Mouse (Mus musculus): ENCODE data around the gene Tmcc2. TPM values are rescaled to one million over a fixed set of nuclear protein-coding genes. Genes with fewer than 3 reads are reported as not detected.

Gene Tmcc2
- polyA plus RNA-seq, 1 experiment from 2014 or later = 598 TPM

DNA sequence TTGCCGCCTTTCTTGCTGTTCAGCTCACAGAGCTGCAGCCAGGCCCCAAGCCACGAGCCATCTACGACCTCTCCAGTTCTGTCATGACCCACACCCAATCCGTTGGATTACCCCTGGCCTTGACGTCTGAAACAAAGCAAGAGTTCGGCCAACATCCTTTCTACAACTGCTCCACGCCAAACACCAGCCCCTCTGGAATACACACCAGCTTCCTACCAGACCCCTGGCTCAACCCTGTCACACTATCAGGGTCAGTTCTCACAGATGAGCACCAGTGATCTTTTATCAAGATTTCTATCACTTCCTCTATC is 14.1 kb downstream of the Tmcc2 start:
- H3K36me3 ChIP-seq (replicated peaks) = peaks cover 84% of the 10 kb centered on the region
- no peaks in the 10 kb centered on the region for H3K27me3 ChIP-seq
- peak overlapping the region; percentile 66 for H3K4me2 ChIP-seq
- peak overlapping the region; percentile 43 for H3K9ac ChIP-seq
- H3K9me3 ChIP-seq (replicated peaks) = no peaks in the 10 kb centered on the region
- 49% methylated on average over 7 of the region's 7 CpGs for WGBS (ENCODE audit: insufficient replicate concordance)
- H3K27ac ChIP-seq (replicated peaks) = peak overlapping the region; percentile 95
- peak overlapping the region; percentile 39; the same call in 1 of the 2 replicates for H3K4me3 ChIP-seq (replicated peaks)
- H3K4me1 ChIP-seq (replicated peaks) = peaks cover 100% of the 10 kb centered on the region
- no peak for ATAC-seq (ENCODE audit: insufficient read depth)

DNA sequence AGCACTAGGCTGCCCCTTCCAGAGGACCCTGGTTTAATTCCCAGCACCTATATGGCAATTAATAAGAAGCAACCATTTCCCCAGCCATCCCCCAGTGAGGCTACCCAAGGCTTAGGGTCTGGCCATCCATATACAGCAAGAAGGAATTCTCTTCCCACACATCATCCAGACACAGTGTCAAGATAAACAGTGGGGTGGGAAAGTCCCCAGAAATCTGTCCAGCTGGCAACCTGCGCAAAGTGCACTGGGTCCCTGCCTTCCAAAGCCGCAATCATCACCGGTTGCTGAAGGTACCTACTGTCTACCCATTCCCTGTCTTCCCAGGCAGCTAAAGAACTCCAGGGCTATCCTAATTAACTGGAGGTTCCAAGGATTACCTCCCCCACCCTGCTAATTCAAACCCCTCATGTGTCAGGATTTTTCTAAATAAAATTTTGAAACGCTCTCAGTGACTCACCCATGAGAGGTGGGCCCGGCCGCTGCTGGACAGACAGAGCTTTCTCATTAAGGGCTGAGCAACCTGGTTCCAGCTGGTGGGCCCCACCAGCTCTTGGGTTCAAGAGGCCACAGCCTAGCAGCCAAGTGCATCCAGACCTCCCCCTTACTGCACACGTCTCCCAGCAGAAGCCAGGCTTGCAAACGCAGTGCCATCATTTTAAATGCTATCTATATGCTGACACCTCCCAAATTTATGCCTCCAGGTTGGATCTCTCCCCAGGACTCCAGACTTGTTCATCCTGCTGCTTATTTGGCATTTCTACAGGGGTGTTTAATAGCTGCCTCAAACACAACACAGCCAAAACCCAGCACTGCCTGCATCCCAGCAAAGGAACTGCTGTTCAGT is 14.6 kb downstream of the Tmcc2 start:
- 84% methylated on average over 8 of the region's 8 CpGs for WGBS (ENCODE audit: insufficient replicate concordance)
- peaks cover 85% of the 10 kb centered on the region for H3K36me3 ChIP-seq (replicated peaks)
- H3K27me3 ChIP-seq = no peaks in the 10 kb centered on the region
- H3K9me3 ChIP-seq (replicated peaks) = no peaks in the 10 kb centered on the region
- H3K4me3 ChIP-seq (replicated peaks) = peak overlapping the region; percentile 39
- H3K4me1 ChIP-seq (replicated peaks) = peaks cover 100% of the 10 kb centered on the region
- peak overlapping the region; percentile 43 for H3K9ac ChIP-seq
- peak overlapping the region; percentile 66 for H3K4me2 ChIP-seq
- H3K27ac ChIP-seq (replicated peaks) = peak overlapping the region; percentile 95
- no peak for ATAC-seq (ENCODE audit: insufficient read depth)

DNA sequence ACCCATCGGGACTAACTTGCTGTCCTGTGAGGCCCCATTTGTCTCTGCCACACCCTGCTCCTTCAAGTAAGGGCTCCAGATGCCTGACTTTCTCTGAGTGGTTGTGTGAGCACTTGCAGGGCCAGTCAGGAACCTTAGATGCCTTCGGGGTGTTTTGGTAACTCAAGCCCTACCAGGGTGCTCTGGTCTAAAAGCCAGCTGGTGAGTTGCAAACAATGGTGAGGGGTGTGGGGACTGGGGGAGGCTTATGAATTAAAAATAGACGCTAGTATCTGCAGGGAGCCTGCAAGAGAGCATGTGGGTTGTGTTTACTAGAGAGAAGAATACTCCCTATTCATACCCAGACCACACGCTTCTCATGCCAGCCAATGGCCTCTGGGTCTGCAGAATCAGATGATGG is 15.8 kb downstream of the Tmcc2 start:
- H3K9ac ChIP-seq = peak overlapping the region; percentile 57
- no peaks in the 10 kb centered on the region for H3K9me3 ChIP-seq (replicated peaks)
- peak overlapping the region; percentile 95 for H3K27ac ChIP-seq (replicated peaks)
- WGBS (ENCODE audit: insufficient replicate concordance) = 27% methylated on average over 4 of the region's 4 CpGs
- peaks cover 85% of the 10 kb centered on the region for H3K36me3 ChIP-seq (replicated peaks)
- H3K4me2 ChIP-seq = peak overlapping the region; percentile 66
- H3K4me3 ChIP-seq (replicated peaks) = peak overlapping the region; percentile 39
- no peak for ATAC-seq (ENCODE audit: insufficient read depth)
- H3K27me3 ChIP-seq = no peaks in the 10 kb centered on the region
- H3K4me1 ChIP-seq (replicated peaks) = peaks cover 100% of the 10 kb centered on the region

DNA sequence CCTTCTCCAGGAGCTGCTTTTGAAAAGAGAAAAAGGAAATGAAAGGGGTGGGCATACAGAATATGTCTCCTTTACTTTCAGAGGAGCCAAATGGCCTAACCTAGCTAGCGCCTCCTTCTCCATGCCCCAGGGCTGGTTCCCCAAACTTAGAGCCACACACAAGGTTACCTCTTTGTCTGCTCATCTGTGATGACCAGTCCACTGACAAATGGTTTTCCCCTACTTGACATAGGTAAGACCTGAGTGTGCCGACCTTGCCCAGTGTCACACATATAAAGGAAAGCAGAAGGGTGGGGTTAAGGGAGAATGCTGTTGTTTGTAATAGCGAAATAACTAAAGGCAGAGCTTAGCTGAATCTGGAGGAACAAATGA is 16.2 kb downstream of the Tmcc2 start:
- Histone ChIP-seq H3K36me3 (replicated peaks) (peaks cover 85% of the 10 kb centered on the region), H3K9ac (peak overlapping the region; percentile 57), H3K9me3 (replicated peaks) (no peaks in the 10 kb centered on the region), H3K27ac (replicated peaks) (peak overlapping the region; percentile 95), H3K4me2 (peak overlapping the region; percentile 66), H3K4me3 (replicated peaks) (peak overlapping the region; percentile 39), H3K27me3 (no peaks in the 10 kb centered on the region), H3K4me1 (replicated peaks) (peaks cover 100% of the 10 kb centered on the region)
- WGBS (ENCODE audit: insufficient replicate concordance) = 33% methylated on average over 3 of the region's 3 CpGs
- no peak for ATAC-seq (ENCODE audit: insufficient read depth)

DNA sequence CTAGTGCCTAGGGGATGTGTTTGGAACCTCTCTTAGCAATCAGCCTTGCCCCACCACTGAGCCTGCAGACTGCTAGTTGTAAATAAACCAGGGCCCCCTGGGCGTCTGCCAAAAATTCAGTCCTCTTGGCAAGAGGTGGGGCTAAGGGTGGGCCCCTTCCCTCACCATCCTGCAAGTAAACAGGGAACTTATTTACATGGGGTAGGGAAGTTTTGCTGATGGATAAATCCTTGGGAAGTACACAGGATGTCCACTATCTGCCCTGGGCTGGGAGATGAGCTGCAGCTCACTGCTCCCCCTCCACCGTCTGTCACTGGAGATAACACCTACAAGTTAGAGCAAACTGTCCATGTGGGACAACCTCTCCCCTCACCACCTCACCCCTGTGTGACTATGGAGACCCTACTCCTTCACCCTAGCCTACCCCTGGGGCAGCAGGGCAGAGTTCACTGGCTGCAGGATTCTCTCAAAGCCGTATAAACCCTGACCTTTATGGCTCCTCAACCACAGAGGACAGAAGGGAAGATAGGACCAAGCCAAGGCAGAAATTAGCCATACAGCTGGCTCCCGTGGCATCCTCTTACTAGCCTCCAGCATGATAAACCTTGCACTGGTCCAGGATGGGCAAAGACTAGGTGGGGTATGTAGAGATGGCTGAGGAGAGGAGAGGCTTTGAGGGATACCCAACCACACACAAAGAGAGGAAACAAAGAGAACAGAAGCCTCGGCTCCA is 16.8 kb downstream of the Tmcc2 start:
- H3K9me3 ChIP-seq (replicated peaks) = no peaks in the 10 kb centered on the region
- H3K9ac ChIP-seq = peak overlapping the region; percentile 57
- peak overlapping the region; percentile 39 for H3K4me3 ChIP-seq (replicated peaks)
- WGBS (ENCODE audit: insufficient replicate concordance) = 10% methylated on average over 5 of the region's 5 CpGs
- H3K27ac ChIP-seq (replicated peaks) = peak overlapping the region; percentile 95
- H3K36me3 ChIP-seq (replicated peaks) = peaks cover 84% of the 10 kb centered on the region
- no peaks in the 10 kb centered on the region for H3K27me3 ChIP-seq
- H3K4me1 ChIP-seq (replicated peaks) = peaks cover 100% of the 10 kb centered on the region
- peak; percentile 86 for ATAC-seq (ENCODE audit: insufficient read depth)
- H3K4me2 ChIP-seq = peak overlapping the region; percentile 66

DNA sequence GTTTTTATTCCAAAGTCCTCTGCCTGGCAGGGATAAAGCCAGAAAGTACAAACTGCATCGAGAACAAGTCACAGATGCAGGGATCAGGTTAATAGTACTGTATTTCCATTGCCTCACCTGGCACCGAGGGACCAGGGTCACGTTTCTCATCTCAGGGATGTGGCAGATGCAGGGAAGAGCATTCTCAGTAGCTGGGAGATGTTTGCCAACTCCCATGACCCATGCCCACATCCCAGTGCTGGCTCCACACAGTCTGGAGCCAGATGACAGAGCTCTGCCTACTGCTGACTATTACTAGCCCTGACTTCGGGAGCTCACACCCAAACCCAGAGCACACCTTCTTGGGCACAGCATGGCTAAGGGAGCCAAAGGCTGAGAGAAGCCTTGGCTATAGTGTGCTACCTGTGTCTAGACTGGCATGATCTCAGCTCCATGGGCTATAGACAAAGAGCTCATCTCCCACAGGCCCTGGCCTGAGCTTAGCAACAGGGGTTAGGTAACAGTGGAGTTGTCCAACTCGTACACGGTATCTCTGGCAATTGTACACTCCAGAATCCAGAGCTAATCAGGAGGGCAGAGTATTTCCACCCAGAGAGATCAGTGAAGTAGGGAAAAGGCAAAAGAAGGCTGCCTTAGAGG is 18.1 kb downstream of the Tmcc2 start:
- ATAC-seq (ENCODE audit: insufficient read depth) = no peak
- peak overlapping the region; percentile 66 for H3K4me2 ChIP-seq
- H3K9me3 ChIP-seq (replicated peaks) = no peaks in the 10 kb centered on the region
- H3K4me3 ChIP-seq (replicated peaks) = no peak overlapping the region
- H3K27me3 ChIP-seq = no peaks in the 10 kb centered on the region
- peak overlapping the region; percentile 95 for H3K27ac ChIP-seq (replicated peaks)
- peaks cover 74% of the 10 kb centered on the region for H3K36me3 ChIP-seq (replicated peaks)
- H3K9ac ChIP-seq = peak overlapping the region; percentile 57; the same call in 1 of the 2 replicates
- H3K4me1 ChIP-seq (replicated peaks) = peaks cover 99% of the 10 kb centered on the region
- WGBS (ENCODE audit: insufficient replicate concordance) = 77% methylated on average over 6 of the region's 6 CpGs

DNA sequence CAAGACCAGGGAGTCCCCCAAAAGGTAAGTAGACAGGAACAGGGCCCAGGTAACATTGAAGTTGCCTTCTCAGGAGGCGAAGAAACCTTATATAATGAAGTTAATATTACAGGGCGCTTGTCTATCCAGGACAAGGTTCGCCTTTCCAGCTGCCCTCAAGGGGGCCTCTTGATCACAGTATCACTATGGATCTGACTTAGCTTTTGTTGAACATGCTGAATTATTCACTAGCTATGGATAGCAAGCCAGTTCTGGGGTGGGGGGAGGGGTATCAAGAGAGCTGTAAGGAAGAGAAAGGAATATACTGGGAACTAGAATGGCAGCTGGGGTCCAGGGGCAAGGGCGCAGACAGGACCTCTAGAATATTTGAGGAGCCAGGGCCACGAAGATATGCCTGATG is 18.7 kb downstream of the Tmcc2 start:
- no peaks in the 10 kb centered on the region for H3K9me3 ChIP-seq (replicated peaks)
- peak overlapping the region; percentile 95 for H3K27ac ChIP-seq (replicated peaks)
- H3K4me1 ChIP-seq (replicated peaks) = peaks cover 94% of the 10 kb centered on the region
- H3K4me2 ChIP-seq = peak overlapping the region; percentile 66; the same call in 1 of the 2 replicates
- no peak for ATAC-seq (ENCODE audit: insufficient read depth)
- peaks cover 70% of the 10 kb centered on the region for H3K36me3 ChIP-seq (replicated peaks)
- H3K4me3 ChIP-seq (replicated peaks) = no peak overlapping the region
- no peak overlapping the region; the same call in 1 of the 2 replicates for H3K9ac ChIP-seq
- H3K27me3 ChIP-seq = no peaks in the 10 kb centered on the region
- 74% methylated on average over 5 of the region's 5 CpGs for WGBS (ENCODE audit: insufficient replicate concordance)

DNA sequence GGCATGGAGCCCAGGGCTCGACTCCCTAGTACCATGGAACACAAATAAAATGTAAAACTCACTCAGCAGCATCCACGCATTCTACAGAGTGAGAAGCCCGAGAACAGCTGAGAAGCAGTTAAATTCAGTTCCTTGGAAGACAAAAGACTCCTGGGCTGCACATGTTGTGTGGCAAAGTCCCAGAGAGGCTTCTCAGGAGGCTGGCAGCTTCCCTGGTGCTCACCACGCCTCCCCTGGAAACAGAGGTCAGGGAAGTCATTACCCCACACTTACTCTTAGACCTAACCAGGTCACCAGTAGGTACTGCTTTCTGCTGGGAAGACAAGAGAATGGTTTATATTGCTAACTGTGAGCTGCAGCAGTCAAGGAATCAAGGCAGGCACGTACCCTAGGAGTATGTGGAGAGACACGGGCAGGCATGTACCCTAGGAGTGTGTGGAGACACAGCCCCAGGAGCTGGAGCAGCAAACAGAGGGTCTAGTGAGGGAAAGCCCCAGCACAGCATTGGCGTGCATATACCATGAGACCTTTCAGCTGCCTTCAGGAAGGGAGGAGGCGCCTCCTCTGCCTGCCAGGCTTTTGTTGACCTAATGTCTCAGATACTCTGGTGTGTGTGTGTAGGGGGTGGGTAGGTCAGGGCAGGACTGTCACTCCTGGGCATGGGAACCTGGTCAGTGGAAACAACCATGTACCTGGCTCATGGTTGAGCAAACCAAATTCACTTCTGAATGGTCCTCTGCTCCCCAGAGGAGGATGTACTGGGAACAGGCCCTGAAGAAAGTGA is 19.6 kb downstream of the Tmcc2 start:
- no peaks in the 10 kb centered on the region for H3K9me3 ChIP-seq (replicated peaks)
- H3K9ac ChIP-seq = 0 out of 2 replicates have a peak overlapping the region, but pooled peaks have one; percentile 29

DNA sequence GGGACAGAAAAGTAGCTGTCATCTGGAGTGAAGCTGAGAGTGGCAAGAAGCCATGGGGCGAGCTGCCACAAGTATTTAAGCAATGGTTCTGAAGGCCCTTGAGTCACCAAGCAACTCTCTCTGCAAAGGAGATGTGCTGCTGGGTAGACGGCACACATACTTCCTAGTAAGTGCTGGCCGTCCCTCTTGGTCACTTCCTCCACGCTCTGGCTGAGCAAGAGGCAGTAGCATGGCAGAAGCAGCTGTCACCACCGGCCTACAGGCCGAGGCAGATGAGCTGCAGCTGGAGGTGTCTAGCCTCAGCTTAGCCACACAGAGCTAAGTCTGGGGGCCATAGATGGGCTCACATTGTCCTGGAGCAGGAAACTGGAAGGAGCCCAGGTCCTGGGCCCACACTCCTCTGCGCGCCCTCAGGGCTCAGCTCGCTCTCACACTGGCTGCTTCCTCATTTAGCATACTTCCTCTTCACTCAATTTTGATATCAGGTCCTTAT is 20.4 kb downstream of the Tmcc2 start:
- Histone ChIP-seq H3K4me2 (peak overlapping the region; percentile 20; the same call in 1 of the 2 replicates), H3K27me3 (no peaks in the 10 kb centered on the region), H3K9ac (peak overlapping the region; percentile 16; the same call in 1 of the 2 replicates), H3K9me3 (replicated peaks) (no peaks in the 10 kb centered on the region), H3K27ac (replicated peaks) (peak overlapping the region; percentile 95), H3K36me3 (replicated peaks) (peaks cover 72% of the 10 kb centered on the region), H3K4me3 (replicated peaks) (no peak overlapping the region), H3K4me1 (replicated peaks) (peaks cover 93% of the 10 kb centered on the region)
- 62% methylated on average over 9 of the region's 9 CpGs for WGBS (ENCODE audit: insufficient replicate concordance)
- ATAC-seq (ENCODE audit: insufficient read depth) = no peak

More for the DNA sequence above, 19.6 kb downstream of the Tmcc2 start:
- H3K36me3 ChIP-seq (replicated peaks) = peaks cover 70% of the 10 kb centered on the region
- no peak for ATAC-seq (ENCODE audit: insufficient read depth)
- H3K4me3 ChIP-seq (replicated peaks) = no peak overlapping the region
- WGBS (ENCODE audit: insufficient replicate concordance) = 65% methylated on average over 8 of the region's 8 CpGs
- H3K4me2 ChIP-seq = peak overlapping the region; percentile 66; the same call in 1 of the 2 replicates
- peaks cover 93% of the 10 kb centered on the region for H3K4me1 ChIP-seq (replicated peaks)
- no peaks in the 10 kb centered on the region for H3K27me3 ChIP-seq
- H3K27ac ChIP-seq (replicated peaks) = peak overlapping the region; percentile 95

DNA sequence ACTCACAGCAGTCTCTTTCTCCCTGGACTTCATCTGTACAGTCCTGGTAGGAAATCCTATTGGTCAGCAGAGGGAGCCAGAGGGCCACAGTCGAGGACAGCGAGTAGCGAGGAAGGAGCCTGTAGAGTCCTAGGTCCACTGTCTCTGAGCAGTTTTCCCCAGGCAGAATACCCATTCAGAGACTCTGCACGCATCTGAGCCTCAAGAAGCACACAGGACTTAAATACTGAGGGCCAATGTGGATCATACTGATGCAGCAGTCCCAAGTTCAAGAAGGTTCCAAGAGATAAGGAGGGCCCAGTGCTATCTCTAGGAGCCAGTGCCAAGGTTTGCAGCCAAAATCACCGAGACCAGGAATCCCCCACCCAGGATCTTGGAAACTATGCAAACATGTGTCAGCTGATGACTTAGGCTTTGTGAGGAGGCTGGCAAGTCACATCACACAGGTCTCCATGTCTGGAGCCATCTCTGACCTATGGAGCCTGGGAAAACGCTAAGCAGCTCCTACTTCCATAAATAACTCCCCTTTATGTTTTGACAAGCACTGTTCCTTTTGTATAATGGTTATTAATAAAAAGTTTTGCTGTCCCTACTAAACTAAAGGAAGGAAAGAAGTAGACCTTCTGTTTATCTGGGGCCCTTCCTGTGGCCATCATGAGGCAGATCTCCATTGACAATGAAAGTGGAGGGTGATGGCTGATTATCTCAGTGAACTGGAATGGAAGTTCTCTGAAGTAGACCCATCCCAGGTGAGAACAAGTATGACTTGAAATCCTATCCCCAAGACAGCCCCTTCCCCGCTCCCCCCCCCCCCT is 23.2 kb downstream of the Tmcc2 start:
- H3K27ac ChIP-seq (replicated peaks) = peak overlapping the region; percentile 99
- no peaks in the 10 kb centered on the region for H3K9me3 ChIP-seq (replicated peaks)
- H3K4me2 ChIP-seq = peak overlapping the region; percentile 73
- H3K27me3 ChIP-seq = no peaks in the 10 kb centered on the region
- H3K4me1 ChIP-seq (replicated peaks) = peaks cover 93% of the 10 kb centered on the region
- H3K36me3 ChIP-seq (replicated peaks) = peaks cover 84% of the 10 kb centered on the region
- WGBS (ENCODE audit: insufficient replicate concordance) = 12% methylated on average over 7 of the region's 7 CpGs
- H3K4me3 ChIP-seq (replicated peaks) = peak overlapping the region; percentile 80
- H3K9ac ChIP-seq = peak overlapping the region; percentile 90
- ATAC-seq (ENCODE audit: insufficient read depth) = peak; percentile 91
